ENCODE assay signal across 8 mouse cellular contexts in the genomic region with DNA sequence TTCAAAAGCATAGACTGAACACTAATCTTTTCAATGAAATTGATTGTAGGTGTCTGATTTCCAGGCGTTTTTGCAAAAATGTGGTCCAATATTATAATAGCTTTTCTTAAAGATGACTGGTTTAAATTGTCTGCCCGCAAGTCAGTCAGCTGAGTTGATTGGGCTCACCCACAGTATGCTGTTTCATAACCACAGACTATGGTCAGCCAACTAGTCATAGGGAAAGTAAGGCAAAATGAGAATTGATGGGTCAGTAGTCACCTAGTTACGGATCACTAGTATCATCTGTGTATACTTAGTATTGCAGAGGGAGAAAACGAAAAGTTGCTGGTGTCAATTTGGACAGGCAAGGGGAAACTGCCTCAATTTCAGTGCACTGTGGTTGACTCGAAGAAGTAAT. TPM values are rescaled to one million over a fixed set of nuclear protein-coding genes. Genes with fewer than 3 reads are reported as not detected.
DNase-seq lines count a peak whose midpoint lies in the region; ATAC-seq and TF ChIP-seq lines count a peak whose summit lies in the region.

No protein-coding gene starts in this region.

- H3K27ac ChIP-seq in cerebellum, adult 2 months (ENCODE audit: insufficient read depth, low read length) = no peak overlapping the region
- no peak overlapping the region for H3K27ac ChIP-seq in spleen, adult 2 months (ENCODE audit: insufficient read depth, low read length)
- H3K27ac ChIP-seq in limb, embryonic 14.5 days (replicated peaks; ENCODE audit: low read depth, low read length) = no peak overlapping the region
- H3K27ac ChIP-seq in stomach, embryonic 16.5 days (ENCODE audit: low read length) = no peak overlapping the region

- no peak overlapping the region for H3K9ac ChIP-seq in limb, embryonic 14.5 days (ENCODE audit: low read depth, low read length, severe bottlenecking)
- H3K9ac ChIP-seq in stomach, embryonic 16.5 days (ENCODE audit: low read length) = peak overlapping the region; percentile 91

- ATAC-seq in limb, embryonic 14.5 days (ENCODE audit: low FRiP score, low read depth) = no peak
- no peak for ATAC-seq in stomach, embryonic 16.5 days (ENCODE audit: insufficient read depth, low FRiP score)

- peaks cover 8% of the 10 kb centered on the region for H3K36me3 ChIP-seq in spleen, adult 2 months (ENCODE audit: control insufficient read depth, insufficient read depth, low read length)
- H3K36me3 ChIP-seq in limb, embryonic 14.5 days (ENCODE audit: control insufficient read depth, insufficient read depth, low read length) = peaks cover 28% of the 10 kb centered on the region
- H3K36me3 ChIP-seq in stomach, embryonic 16.5 days (ENCODE audit: control insufficient read depth, insufficient read depth, low read length) = peaks cover 15% of the 10 kb centered on the region

- no peak for TF ChIP-seq CTCF in cerebellum, adult 2 months (IDR thresholded peaks at IDR 0.05; ENCODE audit: borderline replicate concordance, insufficient read depth, low read depth, low read length)
- no peak for TF ChIP-seq CTCF in spleen, adult 2 months (IDR thresholded peaks at IDR 0.05; ENCODE audit: extremely low read depth, insufficient read depth, insufficient read length, insufficient replicate concordance)

- no peaks in the 10 kb centered on the region for H3K9me3 ChIP-seq in limb, embryonic 14.5 days (ENCODE audit: control insufficient read depth, low read length)
- no peaks in the 10 kb centered on the region for H3K9me3 ChIP-seq in stomach, embryonic 16.5 days (replicated peaks; ENCODE audit: control insufficient read depth, low read length)

- no peak for DNase-seq in cerebellum, adult 2 months
- DNase-seq in cerebellum, adult 9-11 months = no peak
- no peak for DNase-seq in spleen, adult 2 months (ENCODE audit: low read depth in 1 of 2, low spot score in 2 of 2)
- DNase-seq in spleen, postnatal 10 days (ENCODE audit: low spot score in 2 of 2) = no peak
- no peak for DNase-seq in limb, embryonic 14.5 days (ENCODE audit: low spot score)
- DNase-seq in right cerebral cortex, postnatal 10 days (ENCODE audit: low spot score in 2 of 2) = no peak
- DNase-seq in adrenal gland, adult 8-10 months = no peak

- peaks cover 14% of the 10 kb centered on the region; the same call in 1 of the 2 replicates for H3K4me1 ChIP-seq in cerebellum, adult 2 months (ENCODE audit: control insufficient read depth, insufficient read depth, low read length)
- H3K4me1 ChIP-seq in spleen, adult 2 months (ENCODE audit: control insufficient read depth, insufficient read depth, insufficient read length) = peaks cover 7% of the 10 kb centered on the region; the same call in 1 of the 2 replicates
- 0 out of 2 replicates have a peak, but pooled peaks cover 5% of the 10 kb centered on the region for H3K4me1 ChIP-seq in limb, embryonic 14.5 days (ENCODE audit: control insufficient read depth, insufficient read depth, low read length)
- H3K4me1 ChIP-seq in stomach, embryonic 16.5 days (ENCODE audit: control insufficient read depth, insufficient read depth, low read length) = peaks cover 9% of the 10 kb centered on the region; the same call in 1 of the 2 replicates

- H3K27me3 ChIP-seq in cerebellum, adult 2 months (ENCODE audit: control insufficient read depth, insufficient read depth, low read length) = no peaks in the 10 kb centered on the region
- no peaks in the 10 kb centered on the region for H3K27me3 ChIP-seq in spleen, adult 2 months (ENCODE audit: control insufficient read depth, insufficient read depth, low read length)
- no peaks in the 10 kb centered on the region for H3K27me3 ChIP-seq in limb, embryonic 14.5 days (ENCODE audit: control insufficient read depth, insufficient read depth, low read length)
- no peaks in the 10 kb centered on the region for H3K27me3 ChIP-seq in stomach, embryonic 16.5 days (ENCODE audit: control insufficient read depth, insufficient read depth, low read length)

- WGBS in cerebellum, adult 2 months = 57% methylated on average over 5 of the region's 5 CpGs
- 63% methylated on average over 5 of the region's 5 CpGs for WGBS in spleen, adult 2 months
- 64% methylated on average over 5 of the region's 5 CpGs for WGBS in limb, embryonic 14.5 days
- WGBS in stomach, embryonic 16.5 days = 62% methylated on average over 5 of the region's 5 CpGs

- no peak for TF ChIP-seq POLR2A in cerebellum, adult 2 months (IDR thresholded peaks at IDR 0.05; ENCODE audit: borderline replicate concordance, insufficient read depth, low read length)
- no peak for TF ChIP-seq POLR2A in spleen, adult 2 months (IDR thresholded peaks at IDR 0.05; ENCODE audit: low read depth, low read length)
- TF ChIP-seq POLR2A in limb, embryonic 14.5 days (IDR thresholded peaks at IDR 0.05; ENCODE audit: borderline replicate concordance, extremely low read depth, insufficient read depth, insufficient read length) = no peak

- H3K4me2 ChIP-seq in limb, embryonic 14.5 days (replicated peaks; ENCODE audit: low read depth, low read length, severe bottlenecking) = peak overlapping the region; percentile 51
- peak overlapping the region; percentile 81 for H3K4me2 ChIP-seq in stomach, embryonic 16.5 days (ENCODE audit: low read depth, low read length)

- peak overlapping the region; percentile 38 for H3K4me3 ChIP-seq in cerebellum, adult 2 months (replicated peaks; ENCODE audit: insufficient read depth, low read depth, low read length)
- H3K4me3 ChIP-seq in spleen, adult 2 months (ENCODE audit: extremely low read depth, insufficient read depth, insufficient read length) = peak overlapping the region; percentile 80
- H3K4me3 ChIP-seq in limb, embryonic 14.5 days (replicated peaks; ENCODE audit: low read length) = peak overlapping the region; percentile 96
- peak overlapping the region; percentile 98 for H3K4me3 ChIP-seq in stomach, embryonic 16.5 days (replicated peaks; ENCODE audit: low read length)

RNA-seq across cellular contexts. Expression of a gene that starts 1.2 kb away (rescaled TPM):
- polyA plus RNA-seq in cerebellum, adult 2 months (2012; rRNA removed) = 86.2 and 91.8 TPM in 2 replicates
- 6.6 and 7.3 TPM in 2 replicates for polyA plus RNA-seq in spleen, adult 2 months (2012; rRNA removed)
- polyA plus RNA-seq in limb, embryonic 14.5 days (2012; rRNA removed) = 32.1 and 35.8 TPM in 2 replicates
- 39.6 and 47.8 TPM in 2 replicates for polyA plus RNA-seq in limb, embryonic 14.5 days (2014; fragmentation: Nextera tagmentation; extraction: Ambion mirVana)
- 34.8 and 38.4 TPM in 2 replicates for polyA plus RNA-seq in stomach, embryonic 16.5 days (2015; fragmentation: Nextera tagmentation; extraction: Ambion mirVana)
- 10 to 100 TPM; 46.0 to 71.5 (median 58.1) TPM for total RNA-seq in adrenal gland, adult 8-10 months (2022)

RNA-seq across cellular contexts. Expression of a gene that starts 23.8 kb away (rescaled TPM):
- polyA plus RNA-seq in cerebellum, adult 2 months (2012; rRNA removed) = 4.5 and 6.2 TPM in 2 replicates
- 0.09 TPM in 1 of 2 replicates, not detected in the other for polyA plus RNA-seq in spleen, adult 2 months (2012; rRNA removed)
- polyA plus RNA-seq in limb, embryonic 14.5 days (2012; rRNA removed) = 0.59 and 1.0 TPM in 2 replicates
- 1.0 and 1.5 TPM in 2 replicates for polyA plus RNA-seq in limb, embryonic 14.5 days (2014; fragmentation: Nextera tagmentation; extraction: Ambion mirVana)
- polyA plus RNA-seq in stomach, embryonic 16.5 days (2015; fragmentation: Nextera tagmentation; extraction: Ambion mirVana) = 0.54 and 0.74 TPM in 2 replicates
- total RNA-seq in adrenal gland, adult 8-10 months (2022) = 1 to 10 TPM; 2.8 to 6.1 (median 5.0) TPM

RNA-seq across cellular contexts. Expression of a gene that starts 27.6 kb away (rescaled TPM):
- polyA plus RNA-seq in cerebellum, adult 2 months (2012; rRNA removed) = 29.7 and 31.9 TPM in 2 replicates
- polyA plus RNA-seq in spleen, adult 2 months (2012; rRNA removed) = 6.6 and 8.7 TPM in 2 replicates
- 5.8 and 6.8 TPM in 2 replicates for polyA plus RNA-seq in limb, embryonic 14.5 days (2012; rRNA removed)
- polyA plus RNA-seq in limb, embryonic 14.5 days (2014; fragmentation: Nextera tagmentation; extraction: Ambion mirVana) = 9.4 and 9.6 TPM in 2 replicates
- polyA plus RNA-seq in stomach, embryonic 16.5 days (2015; fragmentation: Nextera tagmentation; extraction: Ambion mirVana) = 7.6 TPM in 2 replicates
- total RNA-seq in adrenal gland, adult 8-10 months (2022) = 10 to 100 TPM; 24.8 to 52.8 (median 40.2) TPM

RNA-seq across cellular contexts. Expression of a gene that starts 56.4 kb away (rescaled TPM):
- polyA plus RNA-seq in cerebellum, adult 2 months (2012; rRNA removed) = 63.9 and 64.7 TPM in 2 replicates
- polyA plus RNA-seq in spleen, adult 2 months (2012; rRNA removed) = 18.4 and 23.7 TPM in 2 replicates
- polyA plus RNA-seq in limb, embryonic 14.5 days (2012; rRNA removed) = 33.9 and 36.0 TPM in 2 replicates
- polyA plus RNA-seq in limb, embryonic 14.5 days (2014; fragmentation: Nextera tagmentation; extraction: Ambion mirVana) = 83.9 and 84.8 TPM in 2 replicates
- 118 and 125 TPM in 2 replicates for polyA plus RNA-seq in stomach, embryonic 16.5 days (2015; fragmentation: Nextera tagmentation; extraction: Ambion mirVana)
- 100 to 1,000 TPM; 109 to 240 (median 158) TPM for total RNA-seq in adrenal gland, adult 8-10 months (2022)

Comparison
In these comparisons a context has a peak if more than half of its experiments do, and no peak if none do; other contexts are left out.
1. H3K4me3 ChIP-seq: peak in every context shown above with its lines; median percentile 98 in stomach, embryonic 16.5 days; 96 in limb, embryonic 14.5 days; 80 in spleen, adult 2 months; 38 in cerebellum, adult 2 months.